Mouse (Mus musculus) liver, postnatal 0 days (tissue): Measurements from ENCODE around the gene Tcf3.

Experiments used
- CTCF ChIP-seq: sonication (generic); IDR thresholded peaks from 2 replicates; pipeline ENCODE4 v1.5.1; 2016; ENCODE audit warnings: antibody characterized with exemption, low read depth
- EP300 ChIP-seq: IDR thresholded peaks from 2 replicates; pipeline ENCODE4 v1.6.1; 2016; ENCODE audit warnings: antibody characterized with exemption, low read depth, mild to moderate bottlenecking

GRCm38 (mm10) chr10:80374063-80374462 lies 59.4 kb downstream of the Tcf3 start:
- TF ChIP-seq CTCF (peak; percentile 84), EP300 (no peak)
